Mouse (Mus musculus) G1E (cell line): ENCODE measurements around the gene Eef1a1.

Experiments used
- CTCF ChIP-seq: IDR thresholded peaks from 2 replicates; pipeline ENCODE4 v1.5.1; 2012; ENCODE audit warnings: low read depth, low read length, inconsistent platforms, mixed read lengths
- GATA1 ChIP-seq: IDR thresholded peaks from 2 replicates; pipeline ENCODE4 v1.6.1; 2012; ENCODE audit warnings: borderline replicate concordance, low read length, inconsistent platforms, mixed read lengths
- GATA2 ChIP-seq: IDR thresholded peaks from 2 replicates; pipeline ENCODE4 v1.6.1; 2012; ENCODE audit warnings: low read depth, low read length, inconsistent platforms, borderline replicate concordance
- POLR2AphosphoS5 ChIP-seq: IDR thresholded peaks from 2 replicates; pipeline ENCODE4 v1.6.1; 2012; ENCODE audit warnings: low read depth, low read length, inconsistent platforms; ENCODE audit not compliant: insufficient replicate concordance

DNA sequence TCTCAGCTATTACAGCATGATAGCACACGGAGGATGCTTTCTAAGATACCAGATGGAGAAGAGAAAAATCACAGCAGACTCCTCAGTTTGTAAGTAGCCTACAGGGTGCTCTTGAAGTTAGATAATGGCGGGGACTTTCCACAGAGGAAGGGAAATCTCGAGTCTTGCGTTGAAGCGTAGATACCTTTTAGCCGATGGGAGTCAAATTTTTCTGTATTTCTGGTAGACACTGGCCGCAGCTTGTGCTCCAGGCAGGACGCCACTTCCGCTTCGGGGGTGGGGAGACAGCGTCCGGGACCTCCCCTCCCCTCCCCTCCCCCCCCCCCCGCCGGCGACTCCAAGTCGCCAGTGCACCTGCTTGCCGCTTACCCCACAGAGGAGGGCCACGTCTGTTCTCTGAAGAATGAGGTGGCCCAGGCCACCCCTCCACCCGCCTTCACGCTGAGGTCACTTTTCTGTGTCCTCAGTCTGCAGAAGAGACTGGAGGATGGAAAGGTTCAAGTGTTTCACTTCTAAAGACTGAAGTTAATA is at the start of gene Eef1a1:
- TF ChIP-seq CTCF = no peak
- TF ChIP-seq GATA2 = no peak
- TF ChIP-seq POLR2AphosphoS5 = no peak
- TF ChIP-seq GATA1 = no peak
